Mouse (Mus musculus) hindbrain, embryonic 16.5 days (tissue): ENCODE data around the gene Raver1. TPM values are rescaled to one million over a fixed set of nuclear protein-coding genes. Genes with fewer than 3 reads are reported as not detected.

Experiments used
- ATAC-seq: fragments of 200-750 bp; cut with Nextera tagmentation; 2 replicates; pipeline ENCODE4 v1.8.0; 2017; ENCODE audit warnings: moderate TSS enrichment, moderate library complexity
- H3K27ac ChIP-seq: fragments of 300-500 bp; sonication (generic); 2 replicates; pipeline ENCODE4 v1.5.1; 2014; ENCODE audit warnings: low read depth, mild to moderate bottlenecking, control low read depth, low read length, moderate library complexity
- H3K27me3 ChIP-seq: fragments of 300-500 bp; sonication (generic); replicated peaks from 2 replicates; pipeline ENCODE4 v1.6.1; 2014; ENCODE audit warnings: low read length; ENCODE audit not compliant: control insufficient read depth, insufficient read depth
- H3K36me3 ChIP-seq: fragments of 300-500 bp; sonication (generic); 2 replicates; pipeline ENCODE4 v1.6.1; 2014; ENCODE audit warnings: mild to moderate bottlenecking, low read length, moderate library complexity, mixed read lengths; ENCODE audit not compliant: control insufficient read depth, insufficient read depth
- H3K4me1 ChIP-seq: fragments of 300-500 bp; sonication (generic); 2 replicates; pipeline ENCODE4 v1.6.1; 2014; ENCODE audit warnings: low read depth, low read length; ENCODE audit not compliant: control insufficient read depth, insufficient read depth
- H3K4me2 ChIP-seq: fragments of 300-500 bp; sonication (generic); 2 replicates; pipeline ENCODE4 v1.6.1; 2014; ENCODE audit warnings: mild to moderate bottlenecking, low read length, control low read depth, moderate library complexity
- H3K4me3 ChIP-seq: fragments of 300-500 bp; sonication (generic); 2 replicates; pipeline ENCODE4 v1.5.1; 2014; ENCODE audit warnings: mild to moderate bottlenecking, low read length, control low read depth, moderate library complexity
- H3K9ac ChIP-seq: fragments of 300-500 bp; sonication (generic); 2 replicates; pipeline ENCODE4 v1.6.1; 2014; ENCODE audit warnings: low read depth, mild to moderate bottlenecking, control low read depth, low read length, moderate library complexity
- H3K9me3 ChIP-seq: fragments of 300-500 bp; sonication (generic); 2 replicates; pipeline ENCODE4 v1.6.1; 2014; ENCODE audit warnings: mild to moderate bottlenecking, low read length, moderate library complexity; ENCODE audit not compliant: control insufficient read depth
- WGBS: fragments of 180-500 bp; shearing (Covaris S2); extraction: QIAGEN DNeasy Blood & Tissue Kit; methylation state at CpG from one replicate; pipeline ENCODE4 v1.1.7; 2014; 5-methylcytosine and 5-hydroxymethylcytosine counted together
- polyA plus RNA-seq: library from polyadenylated mRNA; unstranded; fragments of >200 nt; fragmentation: Nextera tagmentation; extraction: Ambion mirVana; gene quantifications from 2 replicates; pipeline ENCODE4 v1.2.1, GENCODE M21; 2015

The Raver1 gene
- polyA plus RNA-seq, 1 experiment from 2014 or later: 25.9 TPM

GRCm38 (mm10) chr9:21093423-21093822 is 1.6 kb upstream of the Raver1 start:
- Histone ChIP-seq H3K4me1 (peaks cover 12% of the 10 kb centered on the region), H3K4me3 (no peak overlapping the region), H3K27me3 (no peaks in the 10 kb centered on the region), H3K4me2 (no peak overlapping the region), H3K27ac (no peak overlapping the region), H3K9ac (no peak overlapping the region), H3K9me3 (no peaks in the 10 kb centered on the region), H3K36me3 (peaks cover 6% of the 10 kb centered on the region; the same call in 1 of the 2 replicates)
- ATAC-seq: no peak
- WGBS: 92% methylated on average over 9 of the region's 9 CpGs

GRCm38 (mm10) chr9:21090972-21091706 is 669 bp downstream of the Raver1 start:
- Histone ChIP-seq H3K4me1 (peaks cover 12% of the 10 kb centered on the region), H3K27ac (peak overlapping the region; percentile 83), H3K4me3 (peak overlapping the region; percentile 59), H3K9me3 (no peaks in the 10 kb centered on the region), H3K9ac (peak overlapping the region; percentile 71), H3K27me3 (no peaks in the 10 kb centered on the region), H3K4me2 (peak overlapping the region; percentile 77), H3K36me3 (peaks cover 12% of the 10 kb centered on the region; the same call in 1 of the 2 replicates)
- peak; percentile 3; the same call in 1 of the 2 replicates for ATAC-seq
- 3% methylated on average over 24 of the region's 24 CpGs for WGBS

- ATAC-seq: no peak
- H3K27ac ChIP-seq: no peak overlapping the region
- peaks cover 16% of the 10 kb centered on the region for H3K36me3 ChIP-seq
- H3K4me1 ChIP-seq: peaks cover 12% of the 10 kb centered on the region
- WGBS: 95% methylated on average over 1 of the region's 1 CpGs
- H3K4me2 ChIP-seq: peak overlapping the region; percentile 77
- H3K27me3 ChIP-seq: no peaks in the 10 kb centered on the region
- H3K9me3 ChIP-seq: no peaks in the 10 kb centered on the region
- peak overlapping the region; percentile 71 for H3K9ac ChIP-seq
- H3K4me3 ChIP-seq: peak overlapping the region; percentile 59
These were observed 1.3 kb downstream of the Raver1 start for GRCm38 (mm10) chr9:21090537-21090936.

GRCm38 (mm10) chr9:21083324-21083723 is 8.5 kb downstream of the Raver1 start:
- H3K36me3 ChIP-seq: peaks cover 59% of the 10 kb centered on the region
- H3K27ac ChIP-seq: no peak overlapping the region
- H3K4me3 ChIP-seq: no peak overlapping the region
- no peaks in the 10 kb centered on the region for H3K9me3 ChIP-seq
- WGBS: 90% methylated on average over 3 of the region's 3 CpGs
- H3K4me1 ChIP-seq: no peaks in the 10 kb centered on the region
- no peak overlapping the region for H3K4me2 ChIP-seq
- no peak overlapping the region for H3K9ac ChIP-seq
- H3K27me3 ChIP-seq: no peaks in the 10 kb centered on the region
- no peak for ATAC-seq

- peaks cover 66% of the 10 kb centered on the region for H3K36me3 ChIP-seq
- H3K4me3 ChIP-seq: no peak overlapping the region
- no peaks in the 10 kb centered on the region for H3K4me1 ChIP-seq
- no peaks in the 10 kb centered on the region for H3K27me3 ChIP-seq
- no peaks in the 10 kb centered on the region for H3K9me3 ChIP-seq
- 80% methylated on average over 9 of the region's 9 CpGs for WGBS
- no peak overlapping the region for H3K27ac ChIP-seq
- ATAC-seq: no peak; the same call in 1 of the 2 replicates
- H3K9ac ChIP-seq: no peak overlapping the region
- H3K4me2 ChIP-seq: no peak overlapping the region
These were observed 10.7 kb downstream of the Raver1 start for GRCm38 (mm10) chr9:21081127-21081526.

GRCm38 (mm10) chr9:21075625-21076024 is 16.2 kb downstream of the Raver1 start:
- H3K36me3 ChIP-seq: peaks cover 40% of the 10 kb centered on the region
- H3K4me2 ChIP-seq: no peak overlapping the region
- WGBS: 89% methylated on average over 3 of the region's 3 CpGs

GRCm38 (mm10) chr9:21074173-21074572 is 17.6 kb downstream of the Raver1 start:
- 90% methylated on average over 1 of the region's 1 CpGs for WGBS
- peaks cover 29% of the 10 kb centered on the region for H3K36me3 ChIP-seq
- peaks cover 19% of the 10 kb centered on the region for H3K4me1 ChIP-seq
- ATAC-seq: no peak
- H3K4me2 ChIP-seq: no peak overlapping the region
- H3K9me3 ChIP-seq: no peaks in the 10 kb centered on the region
- no peak overlapping the region for H3K27ac ChIP-seq
- no peak overlapping the region for H3K4me3 ChIP-seq
- no peak overlapping the region for H3K9ac ChIP-seq
- no peaks in the 10 kb centered on the region for H3K27me3 ChIP-seq

More at GRCm38 (mm10) chr9:21075625-21076024, 16.2 kb downstream of the Raver1 start:
- no peak overlapping the region for H3K27ac ChIP-seq
- H3K4me1 ChIP-seq: peaks cover 19% of the 10 kb centered on the region
- H3K9ac ChIP-seq: no peak overlapping the region
- no peaks in the 10 kb centered on the region for H3K9me3 ChIP-seq
- no peak overlapping the region for H3K4me3 ChIP-seq
- ATAC-seq: no peak
- H3K27me3 ChIP-seq: no peaks in the 10 kb centered on the region

- Histone ChIP-seq H3K4me1 (peaks cover 19% of the 10 kb centered on the region), H3K9ac (peak within 1 kb of the TSS; percentile 86), H3K9me3 (no peaks in the 10 kb centered on the region), H3K36me3 (peaks cover 19% of the 10 kb centered on the region), H3K4me2 (peak within 1 kb of the TSS; percentile 75), H3K4me3 (peak within 1 kb of the TSS; percentile 79), H3K27me3 (no peaks in the 10 kb centered on the region), H3K27ac (peak within 1 kb of the TSS; percentile 69)
- 3% methylated on average over 46 of the region's 58 CpGs for WGBS
- peak; percentile 96 for ATAC-seq
These were observed 18.6 kb downstream of the Raver1 start, which contains the start of the genes Gm49373 and Fdx1l for GRCm38 (mm10) chr9:21073044-21073840. TSS of gene Gm49373 (minus strand) at chr9:21073096. TSS of gene Fdx1l (minus strand) at chr9:21073614.

- no peak overlapping the region for H3K27ac ChIP-seq
- H3K36me3 ChIP-seq: peaks cover 19% of the 10 kb centered on the region
- H3K4me1 ChIP-seq: peaks cover 19% of the 10 kb centered on the region
- H3K9me3 ChIP-seq: no peaks in the 10 kb centered on the region
- peak overlapping the region; percentile 86 for H3K9ac ChIP-seq
- H3K4me3 ChIP-seq: peak overlapping the region; percentile 79
- ATAC-seq: 0 out of 2 replicates have a peak, but pooled peaks have one; percentile 1
- H3K4me2 ChIP-seq: peak overlapping the region; percentile 75
- H3K27me3 ChIP-seq: no peaks in the 10 kb centered on the region
- 15% methylated on average over 4 of the region's 4 CpGs for WGBS
These were observed 19.2 kb downstream of the Raver1 start for GRCm38 (mm10) chr9:21072641-21073040.
